Mouse (Mus musculus): Measurements from ENCODE around the gene Cfap97d1.

- TF ChIP-seq CTCF (IDR thresholded peaks at IDR 0.05) (no peak), EP300 (IDR thresholded peaks at IDR 0.05) (no peak)
Observed at GRCm38 (mm10) chr11:101986913-101987312, 2.8 kb downstream of the Cfap97d1 start, which contains the start of gene Dusp3.
